Mouse (Mus musculus) erythroblast, embryonic 14.5 days (primary cell): Measurements from ENCODE around the gene Cdca5.

ENCODE experiments used
- GATA1 ChIP-seq: IDR thresholded peaks from 2 replicates; pipeline ENCODE4 v1.6.1; 2012; ENCODE audit warnings: low read length, inconsistent platforms, mixed read lengths
- TAL1 ChIP-seq: IDR thresholded peaks from 3 replicates; pipeline ENCODE4 v1.6.1; 2012; ENCODE audit warnings: low read length, inconsistent platforms, mixed read lengths

DNA sequence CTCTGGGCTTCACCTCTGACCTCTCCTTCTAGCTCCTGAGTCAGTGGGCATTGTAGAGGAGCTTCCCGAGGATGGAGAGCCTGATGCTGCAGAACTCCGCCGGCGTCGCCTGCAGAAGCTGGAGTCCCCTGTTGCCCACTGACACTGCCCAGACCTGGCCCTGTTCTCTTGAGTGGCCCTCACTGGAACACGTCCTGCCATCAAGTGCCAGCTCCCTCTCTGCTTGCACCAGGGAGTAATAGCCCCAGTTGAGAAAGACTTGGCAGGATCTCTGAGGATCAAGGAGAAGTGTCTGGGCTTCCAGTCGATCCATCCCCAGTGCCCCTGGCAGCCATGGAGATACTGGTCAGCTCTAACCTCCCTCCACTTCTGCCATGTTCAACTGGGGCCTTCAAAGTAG lies 32.3 kb upstream of the Cdca5 start:
- TF ChIP-seq TAL1, result no peak
- TF ChIP-seq GATA1, result no peak
